Mouse (Mus musculus): Measurements from ENCODE around the gene Bcl2l10. TPM values are rescaled to one million over a fixed set of nuclear protein-coding genes. Genes with fewer than 3 reads are reported as not detected.

Gene Bcl2l10
- polyA plus RNA-seq, 1 experiment from 2014 or later, result not detected

GRCm38 (mm10) chr9:75368779-75369178 lies 21.2 kb downstream of the Bcl2l10 start:
- Histone ChIP-seq H3K36me3 (ENCODE audit: control insufficient read depth, insufficient read depth, low read length) (no peaks in the 10 kb centered on the region), H3K9ac (ENCODE audit: low read length) (no peak overlapping the region), H3K4me2 (ENCODE audit: low read depth, severe bottlenecking) (no peak overlapping the region), H3K4me3 (ENCODE audit: low read depth, low read length) (no peak overlapping the region), H3K9me3 (ENCODE audit: control insufficient read depth, low read length) (no peaks in the 10 kb centered on the region), H3K27ac (replicated peaks; ENCODE audit: low read depth, low read length) (no peak overlapping the region), H3K27me3 (ENCODE audit: control insufficient read depth, insufficient read depth, low read length) (no peaks in the 10 kb centered on the region), H3K4me1 (ENCODE audit: control insufficient read depth, insufficient read depth, low read length) (no peaks in the 10 kb centered on the region)
- WGBS, result 81% methylated on average over 3 of the region's 3 CpGs
- ATAC-seq (ENCODE audit: insufficient number of reproducible peaks, low FRiP score, low TSS enrichment, low read depth) (no peak), DNase-seq (ENCODE audit: low spot score) (no peak)

GRCm38 (mm10) chr9:75375606-75376005 lies 28.0 kb downstream of the Bcl2l10 start:
- DNase-seq (ENCODE audit: low spot score) (no peak), ATAC-seq (ENCODE audit: insufficient number of reproducible peaks, low FRiP score, low TSS enrichment, low read depth) (no peak)
- WGBS, result 95% methylated on average over 9 of the region's 9 CpGs
- no peak overlapping the region for H3K4me3 ChIP-seq (ENCODE audit: low read depth, low read length)
- H3K36me3 ChIP-seq (ENCODE audit: control insufficient read depth, insufficient read depth, low read length), result no peaks in the 10 kb centered on the region
- no peaks in the 10 kb centered on the region for H3K4me1 ChIP-seq (ENCODE audit: control insufficient read depth, insufficient read depth, low read length)
- no peak overlapping the region for H3K27ac ChIP-seq (replicated peaks; ENCODE audit: low read depth, low read length)
- H3K27me3 ChIP-seq (ENCODE audit: control insufficient read depth, insufficient read depth, low read length), result no peaks in the 10 kb centered on the region
- no peak overlapping the region for H3K4me2 ChIP-seq (ENCODE audit: low read depth, severe bottlenecking)
- H3K9ac ChIP-seq (ENCODE audit: low read length), result no peak overlapping the region
- no peaks in the 10 kb centered on the region for H3K9me3 ChIP-seq (ENCODE audit: control insufficient read depth, low read length)

DNA sequence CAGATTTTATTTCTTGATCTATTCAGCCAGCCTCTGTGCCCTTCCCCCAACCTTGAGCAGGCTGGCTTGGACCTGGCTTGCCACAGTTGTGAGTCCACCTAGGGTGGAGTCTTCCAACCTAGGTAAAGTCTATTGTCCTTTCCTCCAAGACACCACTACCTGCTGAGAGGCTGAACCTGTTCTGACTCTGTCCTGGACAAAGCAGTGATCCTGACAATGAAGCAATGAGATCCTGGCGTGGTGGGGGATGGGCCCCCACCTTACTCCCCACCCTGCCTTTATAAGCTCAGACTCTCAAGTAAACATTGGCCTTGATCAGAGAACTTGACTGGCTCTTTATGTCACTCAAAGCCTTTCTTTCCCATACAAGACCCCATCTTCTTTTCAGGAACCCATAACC lies 28.9 kb downstream of the Bcl2l10 start:
- Histone ChIP-seq H3K4me3 (ENCODE audit: low read depth, low read length) (no peak overlapping the region), H3K4me1 (ENCODE audit: control insufficient read depth, insufficient read depth, low read length) (no peaks in the 10 kb centered on the region), H3K27ac (replicated peaks; ENCODE audit: low read depth, low read length) (no peak overlapping the region), H3K36me3 (ENCODE audit: control insufficient read depth, insufficient read depth, low read length) (no peaks in the 10 kb centered on the region), H3K27me3 (ENCODE audit: control insufficient read depth, insufficient read depth, low read length) (no peaks in the 10 kb centered on the region), H3K4me2 (ENCODE audit: low read depth, severe bottlenecking) (no peak overlapping the region), H3K9ac (ENCODE audit: low read length) (no peak overlapping the region), H3K9me3 (ENCODE audit: control insufficient read depth, low read length) (no peaks in the 10 kb centered on the region)
- 79% methylated on average over 1 of the region's 1 CpGs for WGBS
- no peak for DNase-seq (ENCODE audit: low spot score)
- no peak for ATAC-seq (ENCODE audit: insufficient number of reproducible peaks, low FRiP score, low TSS enrichment, low read depth)

- WGBS, result 77% methylated on average over 2 of the region's 2 CpGs
- Histone ChIP-seq H3K36me3 (ENCODE audit: control insufficient read depth, insufficient read depth, low read length) (no peaks in the 10 kb centered on the region), H3K27me3 (ENCODE audit: control insufficient read depth, insufficient read depth, low read length) (no peaks in the 10 kb centered on the region), H3K27ac (replicated peaks; ENCODE audit: low read depth, low read length) (no peak overlapping the region), H3K4me2 (ENCODE audit: low read depth, severe bottlenecking) (no peak overlapping the region), H3K9me3 (ENCODE audit: control insufficient read depth, low read length) (no peaks in the 10 kb centered on the region), H3K9ac (ENCODE audit: low read length) (no peak overlapping the region), H3K4me1 (ENCODE audit: control insufficient read depth, insufficient read depth, low read length) (no peaks in the 10 kb centered on the region), H3K4me3 (ENCODE audit: low read depth, low read length) (no peak overlapping the region)
- ATAC-seq (ENCODE audit: insufficient number of reproducible peaks, low FRiP score, low TSS enrichment, low read depth) (no peak), DNase-seq (ENCODE audit: low spot score) (no peak)
Measured at GRCm38 (mm10) chr9:75378774-75379173, 31.2 kb downstream of the Bcl2l10 start.

- ATAC-seq (ENCODE audit: insufficient number of reproducible peaks, low FRiP score, low TSS enrichment, low read depth) (no peak), DNase-seq (ENCODE audit: low spot score) (no peak)
- WGBS, result 93% methylated on average over 14 of the region's 14 CpGs
- no peaks in the 10 kb centered on the region for H3K9me3 ChIP-seq (ENCODE audit: control insufficient read depth, low read length)
- peaks cover 2% of the 10 kb centered on the region; the same call in 1 of the 2 replicates for H3K36me3 ChIP-seq (ENCODE audit: control insufficient read depth, insufficient read depth, low read length)
- no peak overlapping the region for H3K4me2 ChIP-seq (ENCODE audit: low read depth, severe bottlenecking)
- no peak overlapping the region for H3K9ac ChIP-seq (ENCODE audit: low read length)
- no peaks in the 10 kb centered on the region for H3K4me1 ChIP-seq (ENCODE audit: control insufficient read depth, insufficient read depth, low read length)
- no peaks in the 10 kb centered on the region for H3K27me3 ChIP-seq (ENCODE audit: control insufficient read depth, insufficient read depth, low read length)
- no peak overlapping the region for H3K4me3 ChIP-seq (ENCODE audit: low read depth, low read length)
- no peak overlapping the region for H3K27ac ChIP-seq (replicated peaks; ENCODE audit: low read depth, low read length)
Measured at GRCm38 (mm10) chr9:75382825-75383224, 35.3 kb downstream of the Bcl2l10 start.

DNA sequence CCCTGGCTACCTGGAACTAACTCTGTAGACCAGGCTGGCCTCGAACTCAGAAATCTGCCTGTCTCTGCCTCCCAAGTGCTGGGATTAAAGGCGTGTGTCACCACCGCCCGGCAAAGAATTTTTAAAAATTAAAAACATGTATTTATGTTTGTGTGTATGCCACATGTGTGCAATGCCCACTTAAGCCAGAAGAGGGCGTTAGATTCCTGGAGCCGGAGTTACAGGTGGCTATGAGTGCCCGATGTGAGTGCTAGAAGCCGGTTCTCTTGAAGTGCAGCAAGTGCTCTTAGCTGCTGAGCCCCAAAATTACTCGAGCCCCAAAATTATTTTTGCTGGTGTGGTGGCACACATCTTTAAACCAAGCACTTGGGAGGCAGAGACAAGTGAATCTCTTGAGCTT lies 36.2 kb downstream of the Bcl2l10 start:
- no peaks in the 10 kb centered on the region for H3K27me3 ChIP-seq (ENCODE audit: control insufficient read depth, insufficient read depth, low read length)
- H3K9ac ChIP-seq (ENCODE audit: low read length), result no peak overlapping the region
- H3K27ac ChIP-seq (replicated peaks; ENCODE audit: low read depth, low read length), result no peak overlapping the region
- H3K4me1 ChIP-seq (ENCODE audit: control insufficient read depth, insufficient read depth, low read length), result no peaks in the 10 kb centered on the region
- no peak overlapping the region for H3K4me3 ChIP-seq (ENCODE audit: low read depth, low read length)
- H3K4me2 ChIP-seq (ENCODE audit: low read depth, severe bottlenecking), result no peak overlapping the region
- DNase-seq (ENCODE audit: low spot score) (no peak), ATAC-seq (ENCODE audit: insufficient number of reproducible peaks, low FRiP score, low TSS enrichment, low read depth) (no peak)
- H3K9me3 ChIP-seq (ENCODE audit: control insufficient read depth, low read length), result no peaks in the 10 kb centered on the region
- WGBS, result 85% methylated on average over 9 of the region's 9 CpGs
- H3K36me3 ChIP-seq (ENCODE audit: control insufficient read depth, insufficient read depth, low read length), result peaks cover 8% of the 10 kb centered on the region; the same call in 1 of the 2 replicates

GRCm38 (mm10) chr9:75384337-75384962 lies 36.9 kb downstream of the Bcl2l10 start:
- peaks cover 10% of the 10 kb centered on the region; the same call in 1 of the 2 replicates for H3K36me3 ChIP-seq (ENCODE audit: control insufficient read depth, insufficient read depth, low read length)
- no peak overlapping the region for H3K27ac ChIP-seq (replicated peaks; ENCODE audit: low read depth, low read length)
- no peak overlapping the region for H3K9ac ChIP-seq (ENCODE audit: low read length)
- H3K9me3 ChIP-seq (ENCODE audit: control insufficient read depth, low read length), result no peaks in the 10 kb centered on the region
- DNase-seq (ENCODE audit: low spot score) (no peak), ATAC-seq (ENCODE audit: insufficient number of reproducible peaks, low FRiP score, low TSS enrichment, low read depth) (no peak)
- no peak overlapping the region for H3K4me3 ChIP-seq (ENCODE audit: low read depth, low read length)
- H3K4me1 ChIP-seq (ENCODE audit: control insufficient read depth, insufficient read depth, low read length), result no peaks in the 10 kb centered on the region
- WGBS, result 83% methylated on average over 3 of the region's 3 CpGs
- no peak overlapping the region for H3K4me2 ChIP-seq (ENCODE audit: low read depth, severe bottlenecking)
- H3K27me3 ChIP-seq (ENCODE audit: control insufficient read depth, insufficient read depth, low read length), result no peaks in the 10 kb centered on the region

- ATAC-seq (ENCODE audit: insufficient number of reproducible peaks, low FRiP score, low TSS enrichment, low read depth) (no peak), DNase-seq (ENCODE audit: low spot score) (no peak)
- H3K9ac ChIP-seq (ENCODE audit: low read length), result no peak overlapping the region
- H3K36me3 ChIP-seq (ENCODE audit: control insufficient read depth, insufficient read depth, low read length), result peaks cover 14% of the 10 kb centered on the region; the same call in 1 of the 2 replicates
- no peaks in the 10 kb centered on the region for H3K4me1 ChIP-seq (ENCODE audit: control insufficient read depth, insufficient read depth, low read length)
- H3K27me3 ChIP-seq (ENCODE audit: control insufficient read depth, insufficient read depth, low read length), result no peaks in the 10 kb centered on the region
- H3K4me3 ChIP-seq (ENCODE audit: low read depth, low read length), result no peak overlapping the region
- 89% methylated on average over 9 of the region's 9 CpGs for WGBS
- no peak overlapping the region for H3K27ac ChIP-seq (replicated peaks; ENCODE audit: low read depth, low read length)
- no peaks in the 10 kb centered on the region for H3K9me3 ChIP-seq (ENCODE audit: control insufficient read depth, low read length)
- H3K4me2 ChIP-seq (ENCODE audit: low read depth, severe bottlenecking), result no peak overlapping the region
Measured at GRCm38 (mm10) chr9:75385218-75385974, 37.8 kb downstream of the Bcl2l10 start.

Measured in limb, embryonic 11.5 days (tissue).